Mouse (Mus musculus) cerebellum, adult 2 months (tissue): ENCODE measurements around the gene Prkce. TPM values are rescaled to one million over a fixed set of nuclear protein-coding genes. Genes with fewer than 3 reads are reported as not detected.

Experiments used
- DNase-seq, 2 experiments: peaks; one replicate each; pipeline ENCODE4 v3.0.0; 2021
- H3K27ac ChIP-seq: fragments of 200-500 bp; 2 replicates; pipeline ENCODE4 v1.5.1; 2012; ENCODE audit warnings: low read length, control low read depth, inconsistent platforms; ENCODE audit not compliant: insufficient read depth
- H3K27me3 ChIP-seq: fragments of 200-500 bp; 2 replicates; pipeline ENCODE4 v1.6.1; 2012; ENCODE audit warnings: inconsistent platforms, mild to moderate bottlenecking, low read length, moderate library complexity; ENCODE audit not compliant: control insufficient read depth, insufficient read depth
- H3K4me1 ChIP-seq: fragments of 200-500 bp; 2 replicates; pipeline ENCODE4 v1.6.1; 2011; ENCODE audit warnings: low read length; ENCODE audit not compliant: control insufficient read depth, insufficient read depth
- H3K4me3 ChIP-seq: fragments of 200-500 bp; replicated peaks from 2 replicates; pipeline ENCODE3; 2011; ENCODE audit warnings: mild to moderate bottlenecking, low read depth, low read length, control low read depth; ENCODE audit not compliant: insufficient read depth
- CTCF ChIP-seq: fragments of 200-500 bp; IDR thresholded peaks from 2 replicates; pipeline ENCODE4 v1.5.1; 2011; ENCODE audit warnings: low read depth, mild to moderate bottlenecking, control low read depth, low read length, moderate library complexity, borderline replicate concordance; ENCODE audit not compliant: insufficient read depth
- POLR2A ChIP-seq: fragments of 200-500 bp; IDR thresholded peaks from 2 replicates; pipeline ENCODE4 v1.6.1; 2011; ENCODE audit warnings: low read length, control low read depth, borderline replicate concordance; ENCODE audit not compliant: insufficient read depth
- WGBS: fragments of 180-500 bp; shearing (Covaris S2); methylation state at CpG from one replicate; pipeline ENCODE4 v1.1.7; 2018; 5-methylcytosine and 5-hydroxymethylcytosine counted together
- polyA plus RNA-seq: library from polyadenylated mRNA; depleted of rRNA; stranded (reverse); fragments of >200 nt; gene quantifications from 2 replicates; pipeline ENCODE4 v1.2.3, GENCODE M21; 2012

Gene Prkce
- polyA plus RNA-seq, 1 experiment: 53.7 TPM

GRCm38 (mm10) chr17:86667836-86668600 is 500.4 kb downstream of the Prkce start:
- Histone ChIP-seq H3K27me3 (no peaks in the 10 kb centered on the region), H3K27ac (no peak overlapping the region), H3K4me1 (no peaks in the 10 kb centered on the region; the same call in 1 of the 2 replicates), H3K4me3 (no peak overlapping the region)
- no peak for DNase-seq
- WGBS: 76% methylated on average over 8 of the region's 8 CpGs
- TF ChIP-seq CTCF (no peak), POLR2A (no peak)

GRCm38 (mm10) chr17:86669641-86670373 is 502.2 kb downstream of the Prkce start:
- DNase-seq: no peak
- WGBS: 92% methylated on average over 13 of the region's 13 CpGs
- no peaks in the 10 kb centered on the region; the same call in 1 of the 2 replicates for H3K4me1 ChIP-seq
- no peak for TF ChIP-seq POLR2A
- no peak for TF ChIP-seq CTCF
- no peak overlapping the region for H3K27ac ChIP-seq
- H3K4me3 ChIP-seq: no peak overlapping the region
- no peaks in the 10 kb centered on the region for H3K27me3 ChIP-seq

GRCm38 (mm10) chr17:86670731-86671130 is 503.1 kb downstream of the Prkce start:
- Histone ChIP-seq H3K4me1 (no peaks in the 10 kb centered on the region; the same call in 1 of the 2 replicates), H3K27me3 (no peaks in the 10 kb centered on the region), H3K4me3 (no peak overlapping the region), H3K27ac (no peak overlapping the region)
- DNase-seq: no peak
- 76% methylated on average over 7 of the region's 7 CpGs for WGBS
- TF ChIP-seq CTCF (no peak), POLR2A (no peak)

GRCm38 (mm10) chr17:86674971-86675370 is 507.4 kb downstream of the Prkce start:
- TF ChIP-seq POLR2A (no peak), CTCF (no peak)
- Histone ChIP-seq H3K27ac (no peak overlapping the region), H3K27me3 (no peaks in the 10 kb centered on the region), H3K4me1 (no peaks in the 10 kb centered on the region; the same call in 1 of the 2 replicates), H3K4me3 (no peak overlapping the region)
- WGBS: 83% methylated on average over 2 of the region's 2 CpGs
- no peak for DNase-seq

GRCm38 (mm10) chr17:86676336-86676735 is 508.8 kb downstream of the Prkce start:
- Histone ChIP-seq H3K4me1 (no peaks in the 10 kb centered on the region; the same call in 1 of the 2 replicates), H3K27me3 (no peaks in the 10 kb centered on the region), H3K27ac (no peak overlapping the region), H3K4me3 (no peak overlapping the region)
- DNase-seq: no peak
- TF ChIP-seq POLR2A: no peak
- no peak for TF ChIP-seq CTCF
- 87% methylated on average over 5 of the region's 5 CpGs for WGBS

- no peak overlapping the region for H3K27ac ChIP-seq
- no peak for DNase-seq
These were observed 509.3 kb downstream of the Prkce start for GRCm38 (mm10) chr17:86676909-86677308.

GRCm38 (mm10) chr17:86685263-86685662 is 517.7 kb downstream of the Prkce start:
- no peaks in the 10 kb centered on the region for H3K27me3 ChIP-seq
- no peak for TF ChIP-seq POLR2A
- no peak for TF ChIP-seq CTCF
- no peaks in the 10 kb centered on the region for H3K4me1 ChIP-seq
- no peak overlapping the region for H3K4me3 ChIP-seq
- 90% methylated on average over 4 of the region's 4 CpGs for WGBS
- no peak overlapping the region for H3K27ac ChIP-seq
- no peak for DNase-seq

More at GRCm38 (mm10) chr17:86676909-86677308, 509.3 kb downstream of the Prkce start:
- TF ChIP-seq POLR2A: no peak
- TF ChIP-seq CTCF: no peak
- WGBS: 77% methylated on average over 4 of the region's 4 CpGs
- Histone ChIP-seq H3K4me3 (no peak overlapping the region), H3K4me1 (no peaks in the 10 kb centered on the region), H3K27me3 (no peaks in the 10 kb centered on the region)
